Mouse (Mus musculus): ENCODE data around the gene Ints12.

Ints12 gene

GRCm38 (mm10) chr3:133144511-133145147, 53.0 kb downstream of the Ints12 start:
- DNase-seq (ENCODE audit: low spot score in 2 of 2) = no peak

- no peak for DNase-seq (ENCODE audit: low spot score in 2 of 2)
Measured at GRCm38 (mm10) chr3:133151629-133152028, 60.0 kb downstream of the Ints12 start.

DNA sequence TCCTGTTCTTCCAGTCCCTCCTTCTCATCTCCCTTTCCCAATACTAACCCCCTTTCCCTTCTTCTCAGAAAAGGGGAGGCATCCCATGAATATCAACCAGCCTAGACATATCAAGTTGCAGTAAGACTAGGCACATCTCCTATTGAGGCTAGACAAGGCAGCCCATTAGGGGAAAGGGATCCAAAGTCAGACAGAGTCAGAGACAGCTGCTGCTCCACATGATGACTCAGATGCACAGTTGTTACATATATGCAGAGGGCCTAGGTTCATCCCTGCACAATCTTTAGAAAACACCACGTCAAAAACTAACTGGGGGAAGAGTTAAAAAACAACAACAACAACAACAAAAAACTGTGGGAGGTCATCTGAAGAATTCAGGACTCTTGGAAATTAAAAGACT, 61.2 kb downstream of the Ints12 start:
- no peak for DNase-seq (ENCODE audit: low spot score in 2 of 2)

DNA sequence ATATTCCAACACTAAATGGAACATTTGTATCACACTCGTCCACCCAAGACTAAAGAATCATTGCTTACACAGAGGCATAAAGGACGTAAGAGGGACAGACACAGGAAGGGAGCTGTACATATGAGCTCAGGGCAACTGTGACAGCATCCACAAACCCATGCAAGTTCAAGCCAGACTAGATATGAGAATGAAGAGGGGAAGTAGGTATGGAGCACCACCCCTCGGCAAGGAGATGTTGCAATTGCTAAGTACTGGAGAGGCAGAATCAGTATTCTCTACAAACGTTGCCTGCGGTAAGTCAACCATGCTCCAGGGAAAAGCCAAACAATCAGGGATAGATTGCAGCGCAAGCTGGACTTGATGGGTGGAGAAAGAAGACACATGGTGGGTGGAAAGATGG, 62.0 kb downstream of the Ints12 start:
- no peak for DNase-seq (ENCODE audit: low spot score in 2 of 2)

DNA sequence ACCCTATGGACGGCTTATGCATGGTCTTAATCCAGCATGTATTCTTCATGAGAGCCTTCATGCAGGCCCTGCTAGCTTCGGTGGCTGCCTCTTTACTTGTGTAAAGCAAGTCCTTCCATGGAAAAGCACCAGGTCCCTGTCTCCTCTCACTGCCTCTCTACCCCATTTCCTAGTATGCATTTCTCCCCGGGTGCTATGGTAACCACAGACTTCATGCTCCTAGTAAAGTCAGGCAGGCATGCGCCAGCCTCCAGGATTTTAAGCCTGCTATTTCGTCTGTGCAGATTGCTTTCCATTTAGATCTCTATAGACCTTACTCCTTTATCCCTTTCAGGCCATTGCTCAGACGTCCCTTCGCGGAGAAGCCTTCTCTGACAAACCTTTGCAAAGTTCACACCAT, 63.0 kb downstream of the Ints12 start:
- peak in 1 of 2 experiments; percentile 20 for DNase-seq (ENCODE audit: low spot score in 2 of 2)

GRCm38 (mm10) chr3:133158260-133158659, 66.6 kb downstream of the Ints12 start:
- DNase-seq (ENCODE audit: low spot score in 2 of 2) = no peak

Measured in frontal cortex, postnatal 10 days (tissue).